Mouse (Mus musculus) testis, adult 2 months (tissue): ENCODE data around the gene Idh3b.

Source experiments
- CTCF ChIP-seq: fragments of 200-500 bp; IDR thresholded peaks from 2 replicates; pipeline ENCODE4 v1.5.1; 2012; ENCODE audit warnings: low read depth, mild to moderate bottlenecking, inconsistent platforms, low read length, moderate library complexity; ENCODE audit not compliant: control insufficient read depth, insufficient read depth, insufficient replicate concordance
- POLR2A ChIP-seq: fragments of 200-500 bp; IDR thresholded peaks from 2 replicates; pipeline ENCODE4 v1.6.1; 2012; ENCODE audit warnings: low read depth, mild to moderate bottlenecking, inconsistent platforms, low read length, moderate library complexity; ENCODE audit not compliant: control insufficient read depth

- no peak for TF ChIP-seq POLR2A
- TF ChIP-seq CTCF, result no peak
Measured at GRCm38 (mm10) chr2:130280818-130281217, 3.5 kb downstream of the Idh3b start.
